Mouse (Mus musculus): ENCODE results near the gene AI413582. TPM values are rescaled to one million over a fixed set of nuclear protein-coding genes. Genes with fewer than 3 reads are reported as not detected.

AI413582 gene
- total RNA-seq, 2 experiments from 2014 or later, result 7.3 to 7.7 TPM

DNA sequence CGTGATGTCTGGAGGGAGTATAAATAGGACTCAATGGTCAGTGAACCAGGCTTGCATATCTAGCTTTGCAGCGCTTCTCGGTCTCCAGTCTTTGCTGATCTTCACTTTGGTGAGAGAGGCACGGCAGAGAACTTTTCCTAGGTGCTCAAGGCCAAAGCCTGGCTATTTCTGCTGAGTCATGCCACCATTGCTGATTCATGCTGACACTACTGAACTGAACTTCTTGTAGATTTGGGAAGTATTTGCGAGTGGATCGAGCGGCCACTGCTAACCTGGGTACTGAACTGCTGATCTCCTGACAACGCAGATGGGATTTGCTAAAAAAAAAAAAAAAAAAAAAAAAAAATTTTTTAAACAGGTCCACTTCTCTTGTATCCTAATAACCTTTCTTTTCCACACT, 33.5 kb downstream of the AI413582 start:
- intact Hi-C loops (cut with DNase I), result no loop called here
- no peak for DNase-seq (ENCODE audit: low spot score)

- intact Hi-C loops (cut with DNase I), result loop anchor here (10.0 kb wide), 1 partner anchor 494 kb away; no protein-coding TSS in a partner anchor
- DNase-seq (ENCODE audit: low spot score), result no peak
Measured at GRCm38 (mm10) chr17:27528767-27529166, 36.8 kb downstream of the AI413582 start.

GRCm38 (mm10) chr17:27528030-27528429, 37.5 kb downstream of the AI413582 start:
- DNase-seq (ENCODE audit: low spot score), result no peak
- intact Hi-C loops (cut with DNase I), result loop anchor here (10.0 kb wide), 1 partner anchor 493 kb away; no protein-coding TSS in a partner anchor

GRCm38 (mm10) chr17:27527188-27527587, 38.4 kb downstream of the AI413582 start:
- no peak for DNase-seq (ENCODE audit: low spot score)
- intact Hi-C loops (cut with DNase I), result loop anchor here (10.0 kb wide), 1 partner anchor 492 kb away; no protein-coding TSS in a partner anchor

DNA sequence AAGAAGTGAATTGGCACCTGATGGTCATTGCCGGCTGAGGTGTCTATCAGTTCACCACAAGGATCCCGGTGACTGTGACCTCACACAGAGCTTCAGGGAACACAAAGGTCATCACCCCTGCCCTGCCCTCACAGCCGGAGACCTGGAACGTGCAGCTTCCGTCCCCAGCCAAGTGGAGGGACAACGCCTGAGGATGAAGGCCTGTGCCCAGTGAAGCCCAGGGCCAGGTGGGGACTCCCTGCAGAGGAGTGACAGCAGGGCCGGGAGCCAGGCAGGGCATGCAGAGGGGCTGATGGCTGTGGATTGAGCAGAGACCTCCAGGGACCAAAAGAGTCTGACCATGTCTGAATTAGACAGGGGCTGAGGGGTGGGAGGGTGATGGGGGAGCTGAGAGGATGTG, 42.4 kb downstream of the AI413582 start:
- DNase-seq (ENCODE audit: low spot score), result no peak
- intact Hi-C loops (cut with DNase I), result loop anchor here (5.0 to 10.0 kb wide), 2 partner anchors 266 to 488 kb away; no protein-coding TSS in a partner anchor

GRCm38 (mm10) chr17:27521303-27521702, 44.3 kb downstream of the AI413582 start, which contains the start of gene Grm4:
Gene Grm4 (minus strand): TSS chr17:27521403.
- DNase-seq (ENCODE audit: low spot score), result no peak
- intact Hi-C loops (cut with DNase I), result loop anchor here (2.0 to 10.0 kb wide), 3 partner anchors 264 to 487 kb away; no protein-coding TSS in a partner anchor

DNA sequence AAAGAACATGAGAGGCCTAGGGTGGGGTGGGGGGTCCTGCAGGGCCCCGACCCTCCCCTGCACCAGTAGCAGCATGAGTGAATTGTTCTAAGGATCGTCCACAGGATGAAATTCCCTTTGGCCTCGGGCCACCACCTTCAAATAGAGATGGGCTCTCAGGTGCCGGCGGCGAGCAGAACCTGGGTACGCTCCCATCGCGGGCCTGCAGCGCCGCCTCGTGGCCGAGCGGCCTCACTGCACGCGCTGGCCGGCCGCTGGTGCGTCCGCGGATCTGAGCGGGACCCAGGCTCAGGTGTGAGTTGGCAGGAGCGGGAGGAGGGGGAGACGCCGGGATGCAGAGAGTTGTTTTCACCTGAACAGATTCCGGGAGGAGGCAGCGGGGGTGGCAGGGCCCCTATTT, 45.0 kb downstream of the AI413582 start:
- DNase-seq (ENCODE audit: low spot score), result no peak
- intact Hi-C loops (cut with DNase I), result loop anchor here (1.0 to 10.0 kb wide), 4 partner anchors 263 to 486 kb away; no protein-coding TSS in a partner anchor

GRCm38 (mm10) chr17:27518700-27519595, 46.6 kb downstream of the AI413582 start:
- intact Hi-C loops (cut with DNase I), result no loop called here
- DNase-seq (ENCODE audit: low spot score), result no peak

GRCm38 (mm10) chr17:27518296-27518695, 47.3 kb downstream of the AI413582 start:
- DNase-seq (ENCODE audit: low spot score), result no peak
- intact Hi-C loops (cut with DNase I), result no loop called here

- intact Hi-C loops (cut with DNase I), result no loop called here
- DNase-seq (ENCODE audit: low spot score), result no peak
Measured at GRCm38 (mm10) chr17:27513916-27514762, 51.4 kb downstream of the AI413582 start.

Other genes starting within 250 kb of the AI413582 start
- under 1 TPM; 0.11 to 0.44 TPM for gene Grm4, start 44.4 kb downstream of the AI413582 start, total RNA-seq (2021)
- 10 to 100 TPM; 35.2 to 42.0 TPM for gene Hmga1, start 9.3 kb downstream of the AI413582 start, total RNA-seq (2021)
- 100 to 1,000 TPM; 343 TPM for gene Nudt3, start 57.7 kb upstream of the AI413582 start, total RNA-seq (2021)
- under 1 TPM in 1 of 2 experiments, not detected in 1; 0.94 TPM for gene RPS10-NUDT3, start 69.5 kb upstream of the AI413582 start, total RNA-seq (2021)
- gene Rps10, start 70.9 kb upstream of the AI413582 start, total RNA-seq (2021), result 100 to 1,000 TPM; 476 to 516 TPM
- under 1 TPM; 0.25 to 0.62 TPM for gene Pacsin1, start 89.8 kb upstream of the AI413582 start, total RNA-seq (2021)
- not detected for gene Spdef, start 163.2 kb upstream of the AI413582 start, total RNA-seq (2021)

Measured in heart, postnatal 25 days (tissue).